Mouse (Mus musculus): ENCODE measurements around the gene Gng13. TPM values are rescaled to one million over a fixed set of nuclear protein-coding genes. Genes with fewer than 3 reads are reported as not detected.

Gene Gng13
- polyA plus RNA-seq, 1 experiment from 2014 or later: 3.7 TPM

DNA sequence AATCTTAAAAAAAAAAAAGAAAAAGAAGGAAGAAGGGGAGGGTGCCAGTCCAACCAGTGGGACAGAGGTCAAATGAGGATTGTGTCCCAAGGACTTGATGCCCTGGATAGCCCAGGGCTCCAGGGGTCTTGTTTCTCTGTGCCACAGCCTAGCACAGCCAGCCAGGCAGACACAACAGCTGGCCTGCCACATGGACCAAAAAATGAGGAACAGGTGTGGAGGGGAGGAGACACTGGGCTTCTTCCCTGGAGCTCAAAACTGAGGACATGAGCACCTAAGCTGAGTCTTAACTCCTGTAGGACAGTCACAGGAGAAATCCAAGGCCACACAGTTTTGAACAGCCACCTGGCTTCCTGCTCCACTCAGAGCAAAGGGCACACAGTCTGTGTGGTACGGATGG, 20.7 kb upstream of the Gng13 start:
- Histone ChIP-seq H3K27me3 (ENCODE audit: control insufficient read depth, insufficient read depth, low read length) (no peaks in the 10 kb centered on the region), H3K4me3 (ENCODE audit: low read depth, low read length) (no peak overlapping the region), H3K4me1 (ENCODE audit: control insufficient read depth, insufficient read depth, low read length) (no peaks in the 10 kb centered on the region), H3K9me3 (ENCODE audit: control insufficient read depth, low read depth, low read length) (no peaks in the 10 kb centered on the region), H3K36me3 (ENCODE audit: control insufficient read depth, insufficient read depth, low read length) (no peaks in the 10 kb centered on the region), H3K27ac (ENCODE audit: low read length) (no peak overlapping the region), H3K9ac (replicated peaks; ENCODE audit: low read depth, low read length) (no peak overlapping the region), H3K4me2 (replicated peaks; ENCODE audit: low read depth, low read length) (no peak overlapping the region)
- WGBS: 53% methylated on average over 1 of the region's 1 CpGs
- ATAC-seq (ENCODE audit: insufficient number of reproducible peaks, insufficient read depth, low FRiP score, low read depth): no peak

DNA sequence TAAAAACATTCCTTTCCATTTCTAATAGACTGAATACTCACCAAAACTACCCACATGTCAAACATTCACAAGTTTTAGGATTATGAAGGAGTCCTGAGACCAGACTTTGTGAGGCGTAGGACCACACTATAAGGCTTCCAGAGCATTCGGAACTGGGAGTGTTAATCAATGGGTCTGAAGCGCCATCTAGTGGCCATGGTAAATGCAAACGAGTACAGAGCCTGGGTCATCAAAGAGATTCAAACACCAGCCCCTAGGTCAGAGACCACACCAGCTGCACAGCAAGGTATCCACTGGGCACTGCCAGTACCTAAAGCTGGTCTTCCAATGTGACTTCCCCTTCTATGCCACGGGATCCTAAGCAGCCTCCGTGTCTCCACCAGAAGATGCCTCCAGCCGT, 18.5 kb upstream of the Gng13 start:
- WGBS: 13% methylated on average over 7 of the region's 7 CpGs
- ATAC-seq (ENCODE audit: insufficient number of reproducible peaks, insufficient read depth, low FRiP score, low read depth): peak; percentile 42; the same call in 1 of the 2 replicates
- Histone ChIP-seq H3K4me3 (ENCODE audit: low read depth, low read length) (no peak overlapping the region), H3K4me2 (replicated peaks; ENCODE audit: low read depth, low read length) (no peak overlapping the region), H3K9ac (replicated peaks; ENCODE audit: low read depth, low read length) (no peak overlapping the region), H3K27me3 (ENCODE audit: control insufficient read depth, insufficient read depth, low read length) (no peaks in the 10 kb centered on the region), H3K36me3 (ENCODE audit: control insufficient read depth, insufficient read depth, low read length) (no peaks in the 10 kb centered on the region), H3K27ac (ENCODE audit: low read length) (no peak overlapping the region), H3K9me3 (ENCODE audit: control insufficient read depth, low read depth, low read length) (no peaks in the 10 kb centered on the region), H3K4me1 (ENCODE audit: control insufficient read depth, insufficient read depth, low read length) (no peaks in the 10 kb centered on the region)

DNA sequence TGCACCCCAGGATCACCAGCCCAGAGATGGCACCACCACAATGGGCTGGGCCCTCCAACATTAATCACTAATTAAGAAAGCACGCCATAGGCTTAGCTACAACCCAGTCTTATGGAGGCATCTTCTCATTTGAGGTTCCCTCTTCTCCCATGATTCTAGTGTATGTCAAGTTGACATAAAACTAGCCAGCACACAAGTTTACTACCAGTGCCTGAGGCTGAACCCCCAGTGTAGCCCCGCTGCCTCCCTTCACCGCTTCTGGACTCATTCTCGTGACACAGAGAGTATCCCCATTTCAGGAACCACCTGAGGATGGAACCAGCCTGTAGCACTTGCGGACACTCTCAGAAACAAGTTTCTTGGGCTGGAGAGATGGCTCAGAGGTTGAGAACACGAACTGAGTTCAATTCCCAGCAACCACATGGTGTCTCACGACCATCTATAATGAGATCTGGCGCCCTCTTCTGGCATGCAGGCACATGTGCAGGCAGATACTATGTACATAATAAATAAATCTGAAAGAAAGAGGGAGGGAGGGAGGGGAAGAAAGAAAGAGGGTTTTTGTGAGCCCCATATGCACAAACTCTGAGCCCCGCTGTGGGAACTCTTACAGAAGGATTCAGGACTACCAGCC, 16.0 kb upstream of the Gng13 start:
- ATAC-seq (ENCODE audit: insufficient number of reproducible peaks, insufficient read depth, low FRiP score, low read depth): no peak
- 58% methylated on average over 9 of the region's 9 CpGs for WGBS
- H3K9me3 ChIP-seq (ENCODE audit: control insufficient read depth, low read depth, low read length): no peaks in the 10 kb centered on the region
- no peak overlapping the region for H3K4me3 ChIP-seq (ENCODE audit: low read depth, low read length)
- no peak overlapping the region for H3K4me2 ChIP-seq (replicated peaks; ENCODE audit: low read depth, low read length)
- H3K27ac ChIP-seq (ENCODE audit: low read length): no peak overlapping the region
- no peaks in the 10 kb centered on the region for H3K36me3 ChIP-seq (ENCODE audit: control insufficient read depth, insufficient read depth, low read length)
- no peaks in the 10 kb centered on the region for H3K4me1 ChIP-seq (ENCODE audit: control insufficient read depth, insufficient read depth, low read length)
- H3K27me3 ChIP-seq (ENCODE audit: control insufficient read depth, insufficient read depth, low read length): no peaks in the 10 kb centered on the region
- no peak overlapping the region for H3K9ac ChIP-seq (replicated peaks; ENCODE audit: low read depth, low read length)

DNA sequence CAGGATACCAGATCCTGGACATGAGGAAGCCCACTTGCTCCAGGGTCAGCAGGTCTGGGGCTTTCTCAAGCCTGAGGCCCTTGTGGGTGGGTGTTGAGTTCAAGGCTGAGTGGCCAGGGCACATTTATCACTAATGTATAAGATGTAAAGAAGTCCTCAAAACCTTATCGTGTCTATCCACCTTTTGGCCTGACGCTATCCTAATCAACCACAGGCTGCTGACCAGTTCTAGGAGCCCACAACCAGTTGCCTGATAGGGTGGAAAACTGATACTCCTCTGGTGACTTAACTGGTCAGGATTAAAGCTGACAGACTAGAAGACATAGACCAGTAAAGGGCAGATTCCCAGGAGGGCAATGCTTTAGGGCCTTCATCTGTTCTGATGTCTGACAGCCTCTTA, 7.0 kb upstream of the Gng13 start:
- H3K4me2 ChIP-seq (replicated peaks; ENCODE audit: low read depth, low read length): no peak overlapping the region
- no peak overlapping the region for H3K27ac ChIP-seq (ENCODE audit: low read length)
- H3K36me3 ChIP-seq (ENCODE audit: control insufficient read depth, insufficient read depth, low read length): no peaks in the 10 kb centered on the region
- no peaks in the 10 kb centered on the region for H3K4me1 ChIP-seq (ENCODE audit: control insufficient read depth, insufficient read depth, low read length)
- H3K9ac ChIP-seq (replicated peaks; ENCODE audit: low read depth, low read length): no peak overlapping the region
- no peak for ATAC-seq (ENCODE audit: insufficient number of reproducible peaks, insufficient read depth, low FRiP score, low read depth)
- 92% methylated on average over 2 of the region's 2 CpGs for WGBS
- no peak overlapping the region for H3K4me3 ChIP-seq (ENCODE audit: low read depth, low read length)
- no peaks in the 10 kb centered on the region for H3K9me3 ChIP-seq (ENCODE audit: control insufficient read depth, low read depth, low read length)
- no peaks in the 10 kb centered on the region for H3K27me3 ChIP-seq (ENCODE audit: control insufficient read depth, insufficient read depth, low read length)

DNA sequence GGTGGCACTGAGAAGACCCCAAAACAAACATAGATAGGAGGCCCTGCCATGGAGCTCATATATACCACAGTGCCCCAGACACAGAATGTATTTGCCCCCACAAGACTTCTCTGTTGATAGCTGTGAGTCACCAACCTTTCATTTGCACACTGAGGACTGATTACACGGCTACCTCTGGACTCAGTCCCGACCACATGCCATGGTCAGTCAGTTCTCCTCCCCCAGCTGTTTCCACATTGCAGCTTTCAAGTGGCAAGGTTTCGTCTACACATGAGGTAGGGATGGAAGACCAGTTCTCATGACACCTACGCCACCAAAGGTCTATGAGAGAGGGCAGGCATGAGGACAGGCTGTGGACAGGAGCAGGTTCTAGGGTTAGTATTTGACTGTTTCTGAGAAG, 5.8 kb upstream of the Gng13 start:
- no peak for ATAC-seq (ENCODE audit: insufficient number of reproducible peaks, insufficient read depth, low FRiP score, low read depth)
- H3K4me1 ChIP-seq (ENCODE audit: control insufficient read depth, insufficient read depth, low read length): no peaks in the 10 kb centered on the region
- WGBS: 72% methylated on average over 4 of the region's 4 CpGs
- H3K9me3 ChIP-seq (ENCODE audit: control insufficient read depth, low read depth, low read length): no peaks in the 10 kb centered on the region
- H3K36me3 ChIP-seq (ENCODE audit: control insufficient read depth, insufficient read depth, low read length): no peaks in the 10 kb centered on the region
- no peak overlapping the region for H3K27ac ChIP-seq (ENCODE audit: low read length)
- no peak overlapping the region for H3K4me3 ChIP-seq (ENCODE audit: low read depth, low read length)
- H3K27me3 ChIP-seq (ENCODE audit: control insufficient read depth, insufficient read depth, low read length): no peaks in the 10 kb centered on the region
- no peak overlapping the region for H3K9ac ChIP-seq (replicated peaks; ENCODE audit: low read depth, low read length)
- no peak overlapping the region for H3K4me2 ChIP-seq (replicated peaks; ENCODE audit: low read depth, low read length)

DNA sequence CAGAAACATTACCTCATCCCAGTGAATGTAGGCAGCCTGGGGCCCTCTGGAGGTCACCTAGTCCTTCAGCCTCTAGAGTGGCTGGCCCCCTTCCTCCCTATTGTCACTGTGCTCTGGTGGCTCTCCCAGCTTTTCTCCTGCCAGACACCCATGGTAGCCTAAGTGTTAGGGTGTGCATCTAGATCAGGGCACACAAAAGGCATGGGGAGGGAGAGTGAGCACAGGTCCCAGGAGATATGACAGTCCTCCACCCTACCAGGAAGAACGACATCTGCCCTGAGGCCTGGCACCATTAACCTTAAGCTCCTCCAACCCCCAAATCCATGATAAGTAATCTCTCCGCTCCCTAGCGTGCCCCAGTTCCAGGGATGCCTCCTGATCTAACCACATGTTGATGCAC, 1.3 kb upstream of the Gng13 start:
- Histone ChIP-seq H3K4me3 (ENCODE audit: low read depth, low read length) (no peak overlapping the region), H3K4me1 (ENCODE audit: control insufficient read depth, insufficient read depth, low read length) (peaks cover 11% of the 10 kb centered on the region; the same call in 1 of the 2 replicates), H3K27ac (ENCODE audit: low read length) (no peak overlapping the region), H3K36me3 (ENCODE audit: control insufficient read depth, insufficient read depth, low read length) (peaks cover 11% of the 10 kb centered on the region), H3K9ac (replicated peaks; ENCODE audit: low read depth, low read length) (no peak overlapping the region), H3K4me2 (replicated peaks; ENCODE audit: low read depth, low read length) (no peak overlapping the region), H3K9me3 (ENCODE audit: control insufficient read depth, low read depth, low read length) (no peaks in the 10 kb centered on the region), H3K27me3 (ENCODE audit: control insufficient read depth, insufficient read depth, low read length) (0 out of 2 replicates have a peak, but pooled peaks cover 2% of the 10 kb centered on the region)
- 43% methylated on average over 3 of the region's 3 CpGs for WGBS
- ATAC-seq (ENCODE audit: insufficient number of reproducible peaks, insufficient read depth, low FRiP score, low read depth): no peak

DNA sequence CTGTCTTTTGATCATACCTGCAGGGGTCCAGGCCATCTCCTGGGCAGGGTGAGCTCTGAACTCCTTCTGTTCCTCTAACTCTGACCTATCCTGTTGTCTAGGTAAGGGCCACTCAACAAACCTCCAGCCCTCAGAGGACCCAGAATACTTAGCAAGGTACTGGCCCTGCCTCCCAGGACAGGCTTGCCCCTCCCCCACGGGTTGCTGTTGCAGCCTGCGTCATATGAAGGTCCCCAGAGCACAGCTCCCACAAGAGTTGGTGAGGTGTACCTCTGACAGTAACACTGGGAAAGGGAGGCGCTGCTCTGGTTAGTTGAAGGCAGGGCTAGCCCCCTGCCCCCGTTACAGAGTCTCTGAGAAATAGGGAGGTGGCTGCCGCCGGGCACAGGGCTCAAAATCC, 841 bp upstream of the Gng13 start:
- Histone ChIP-seq H3K9me3 (ENCODE audit: control insufficient read depth, low read depth, low read length) (no peaks in the 10 kb centered on the region), H3K27me3 (ENCODE audit: control insufficient read depth, insufficient read depth, low read length) (0 out of 2 replicates have a peak, but pooled peaks cover 2% of the 10 kb centered on the region), H3K4me2 (replicated peaks; ENCODE audit: low read depth, low read length) (no peak overlapping the region), H3K9ac (replicated peaks; ENCODE audit: low read depth, low read length) (no peak overlapping the region), H3K36me3 (ENCODE audit: control insufficient read depth, insufficient read depth, low read length) (peaks cover 11% of the 10 kb centered on the region), H3K4me1 (ENCODE audit: control insufficient read depth, insufficient read depth, low read length) (peaks cover 11% of the 10 kb centered on the region; the same call in 1 of the 2 replicates), H3K4me3 (ENCODE audit: low read depth, low read length) (no peak overlapping the region), H3K27ac (ENCODE audit: low read length) (no peak overlapping the region)
- no peak for ATAC-seq (ENCODE audit: insufficient number of reproducible peaks, insufficient read depth, low FRiP score, low read depth)
- 5% methylated on average over 6 of the region's 6 CpGs for WGBS

DNA sequence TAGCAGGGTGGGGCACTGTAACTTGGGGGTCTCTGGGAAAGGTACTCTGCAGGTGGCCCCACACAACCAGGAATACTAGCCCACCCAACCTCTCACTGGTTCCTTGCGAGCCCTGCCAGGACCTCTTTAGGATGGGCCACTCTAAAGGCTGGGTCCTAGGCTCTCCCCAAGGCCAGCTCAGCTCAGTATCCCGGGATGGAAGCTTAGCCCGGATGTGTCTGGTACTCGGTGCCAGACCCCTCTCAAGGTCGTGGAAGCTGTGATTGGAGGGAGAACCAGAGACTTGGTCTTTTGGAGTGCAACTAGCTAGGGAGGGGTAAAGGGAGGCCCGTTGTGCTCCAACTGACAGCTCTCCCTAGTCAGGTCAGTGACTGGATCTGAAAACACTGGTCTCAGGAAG, 720 bp downstream of the Gng13 start:
- H3K4me3 ChIP-seq (ENCODE audit: low read depth, low read length): peak overlapping the region; percentile 29; the same call in 1 of the 2 replicates
- H3K9me3 ChIP-seq (ENCODE audit: control insufficient read depth, low read depth, low read length): no peaks in the 10 kb centered on the region
- H3K4me1 ChIP-seq (ENCODE audit: control insufficient read depth, insufficient read depth, low read length): peaks cover 11% of the 10 kb centered on the region; the same call in 1 of the 2 replicates
- no peak overlapping the region for H3K27ac ChIP-seq (ENCODE audit: low read length)
- peak overlapping the region; percentile 78 for H3K4me2 ChIP-seq (replicated peaks; ENCODE audit: low read depth, low read length)
- WGBS: 7% methylated on average over 6 of the region's 6 CpGs
- H3K27me3 ChIP-seq (ENCODE audit: control insufficient read depth, insufficient read depth, low read length): 0 out of 2 replicates have a peak, but pooled peaks cover 2% of the 10 kb centered on the region
- ATAC-seq (ENCODE audit: insufficient number of reproducible peaks, insufficient read depth, low FRiP score, low read depth): 0 out of 2 replicates have a peak, but pooled peaks have one; percentile 7
- H3K36me3 ChIP-seq (ENCODE audit: control insufficient read depth, insufficient read depth, low read length): peaks cover 16% of the 10 kb centered on the region
- no peak overlapping the region for H3K9ac ChIP-seq (replicated peaks; ENCODE audit: low read depth, low read length)

DNA sequence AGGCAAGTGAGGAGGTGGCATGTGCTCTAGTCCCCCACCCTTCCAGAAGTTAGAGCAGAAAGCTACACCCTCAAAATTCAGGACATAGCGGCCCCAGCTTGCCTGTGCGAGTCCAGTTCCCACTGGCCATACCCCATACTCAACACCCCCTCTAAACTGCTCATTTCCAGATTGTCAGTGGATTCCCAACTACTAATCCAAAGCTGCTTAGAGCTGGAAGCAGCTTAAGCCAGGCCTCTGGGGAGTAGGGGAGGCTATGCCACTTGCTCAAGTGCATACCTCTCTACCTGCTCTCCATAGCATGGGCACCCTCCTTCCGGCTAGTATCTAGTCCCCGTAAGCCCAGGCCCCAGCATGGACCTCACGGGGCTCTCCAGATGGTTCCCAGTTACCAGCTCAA, 4.5 kb downstream of the Gng13 start:
- H3K27me3 ChIP-seq (ENCODE audit: control insufficient read depth, insufficient read depth, low read length): 0 out of 2 replicates have a peak, but pooled peaks cover 2% of the 10 kb centered on the region
- H3K4me2 ChIP-seq (replicated peaks; ENCODE audit: low read depth, low read length): no peak overlapping the region
- H3K4me3 ChIP-seq (ENCODE audit: low read depth, low read length): no peak overlapping the region
- H3K36me3 ChIP-seq (ENCODE audit: control insufficient read depth, insufficient read depth, low read length): peaks cover 16% of the 10 kb centered on the region
- ATAC-seq (ENCODE audit: insufficient number of reproducible peaks, insufficient read depth, low FRiP score, low read depth): no peak
- no peak overlapping the region for H3K9ac ChIP-seq (replicated peaks; ENCODE audit: low read depth, low read length)
- no peaks in the 10 kb centered on the region for H3K9me3 ChIP-seq (ENCODE audit: control insufficient read depth, low read depth, low read length)
- H3K4me1 ChIP-seq (ENCODE audit: control insufficient read depth, insufficient read depth, low read length): peaks cover 15% of the 10 kb centered on the region; the same call in 1 of the 2 replicates
- H3K27ac ChIP-seq (ENCODE audit: low read length): no peak overlapping the region
- 99% methylated on average over 5 of the region's 5 CpGs for WGBS
